Mouse (Mus musculus) hindbrain, embryonic 14.5 days (tissue): ENCODE measurements at regions not wholly inside any gene's neighbourhood (a gene's known extent, or its start where the extent isn't known, plus 50 kb on each side); places are given as distances from the start of the nearest gene placed in this dataset.
A peak's percentile ranks its signal among the peaks of the same experiment; 100 is the strongest.

Experiments used
- ATAC-seq: fragments of 200-750 bp; cut with Nextera tagmentation; 2 replicates; pipeline ENCODE4 v1.8.0; 2017; ENCODE audit warnings: moderate number of reproducible peaks, mild to moderate bottlenecking, moderate TSS enrichment, moderate library complexity; ENCODE audit not compliant: low FRiP score
- DNase-seq: peaks from one replicate; pipeline ENCODE4 v3.0.0-alpha.2; 2015; ENCODE audit warnings: low spot score
- H3K27ac ChIP-seq: fragments of 300-500 bp; sonication (generic); 2 replicates; pipeline ENCODE4 v1.5.1; 2014; ENCODE audit warnings: mild to moderate bottlenecking, moderate library complexity
- H3K27me3 ChIP-seq: fragments of 300-500 bp; sonication (generic); 2 replicates; pipeline ENCODE4 v1.6.1; 2014; ENCODE audit warnings: mild to moderate bottlenecking, low read length, mixed read lengths; ENCODE audit not compliant: control insufficient read depth, insufficient read depth
- H3K36me3 ChIP-seq: fragments of 300-500 bp; sonication (generic); replicated peaks from 2 replicates; pipeline ENCODE4 v1.6.1; 2014; ENCODE audit not compliant: control insufficient read depth, insufficient read depth
- H3K4me1 ChIP-seq: fragments of 300-500 bp; sonication (generic); replicated peaks from 2 replicates; pipeline ENCODE4 v1.6.1; 2014; ENCODE audit warnings: antibody characterized with exemption, low read length, mixed read lengths; ENCODE audit not compliant: control insufficient read depth, insufficient read depth
- H3K4me2 ChIP-seq: fragments of 300-500 bp; sonication (generic); replicated peaks from 2 replicates; pipeline ENCODE4 v1.6.1; 2014; ENCODE audit warnings: mild to moderate bottlenecking, moderate library complexity
- H3K4me3 ChIP-seq: fragments of 300-500 bp; sonication (generic); replicated peaks from 2 replicates; pipeline ENCODE4 v1.5.1; 2014; ENCODE audit warnings: mild to moderate bottlenecking, low read length
- H3K9ac ChIP-seq: fragments of 300-500 bp; sonication (generic); 2 replicates; pipeline ENCODE4 v1.6.1; 2014
- H3K9me3 ChIP-seq: fragments of 300-500 bp; sonication (generic); 2 replicates; pipeline ENCODE4 v1.6.1; 2016; ENCODE audit warnings: low read length; ENCODE audit not compliant: control insufficient read depth
- WGBS: fragments of 180-500 bp; shearing (Covaris S2); extraction: QIAGEN DNeasy Blood & Tissue Kit; methylation state at CpG from one replicate; pipeline ENCODE4 v1.1.7; 2014; 5-methylcytosine and 5-hydroxymethylcytosine counted together

DNA sequence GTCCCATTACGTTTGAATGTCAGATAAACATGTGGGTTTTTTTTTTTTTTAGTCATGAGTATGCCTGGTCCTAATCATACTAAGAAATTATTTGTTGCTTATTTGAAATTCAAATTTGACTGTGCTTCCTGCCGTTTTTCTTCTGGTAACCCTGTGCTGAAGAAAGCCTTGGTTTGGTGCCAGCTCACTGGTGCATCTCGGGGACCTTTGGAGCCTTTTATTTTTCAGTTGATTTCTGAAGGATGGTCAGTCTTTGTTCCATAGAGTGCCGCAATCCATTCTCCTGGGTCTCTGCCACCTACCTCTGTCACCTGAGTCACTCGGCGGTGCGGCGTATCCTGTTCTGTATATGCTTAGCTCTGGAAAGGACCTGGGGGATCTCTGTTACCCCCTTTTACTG is 158.9 kb upstream of the Id4 start:
- Histone ChIP-seq H3K4me2 (no peak overlapping the region), H3K27ac (peak overlapping the region; percentile 69), H3K27me3 (no peaks in the 10 kb centered on the region), H3K36me3 (no peaks in the 10 kb centered on the region), H3K9me3 (no peaks in the 10 kb centered on the region), H3K4me3 (no peak overlapping the region), H3K9ac (peak overlapping the region; percentile 31; the same call in 1 of the 2 replicates), H3K4me1 (peaks cover 13% of the 10 kb centered on the region; the same call in 1 of the 2 replicates)
- ATAC-seq (no peak), DNase-seq (no peak)
- WGBS, result 49% methylated on average over 8 of the region's 8 CpGs

DNA sequence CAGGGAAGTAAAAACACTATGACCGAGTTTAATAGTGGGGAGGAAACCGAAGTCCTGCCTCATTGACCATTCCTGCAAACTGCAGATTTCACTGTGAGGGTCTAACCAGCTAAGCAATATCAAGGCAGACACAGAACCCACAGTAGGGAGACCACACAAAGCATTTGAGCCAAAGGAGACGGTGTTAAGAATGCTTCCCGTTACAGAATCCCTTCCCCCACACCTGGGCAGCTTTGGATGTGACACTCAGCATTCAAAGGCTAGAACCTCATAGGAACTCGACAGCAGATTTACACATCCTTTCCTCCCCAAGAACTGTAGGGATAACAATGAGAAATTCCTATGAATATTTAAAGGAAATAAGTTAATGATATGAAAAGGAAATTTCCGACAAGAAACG is 158.5 kb upstream of the Id4 start:
- Histone ChIP-seq H3K27ac (peak overlapping the region; percentile 69), H3K4me1 (peaks cover 13% of the 10 kb centered on the region; the same call in 1 of the 2 replicates), H3K27me3 (no peaks in the 10 kb centered on the region), H3K4me2 (no peak overlapping the region), H3K9ac (peak overlapping the region; percentile 31; the same call in 1 of the 2 replicates), H3K36me3 (no peaks in the 10 kb centered on the region), H3K9me3 (no peaks in the 10 kb centered on the region), H3K4me3 (no peak overlapping the region)
- ATAC-seq (no peak), DNase-seq (no peak)
- WGBS, result 51% methylated on average over 7 of the region's 7 CpGs

DNA sequence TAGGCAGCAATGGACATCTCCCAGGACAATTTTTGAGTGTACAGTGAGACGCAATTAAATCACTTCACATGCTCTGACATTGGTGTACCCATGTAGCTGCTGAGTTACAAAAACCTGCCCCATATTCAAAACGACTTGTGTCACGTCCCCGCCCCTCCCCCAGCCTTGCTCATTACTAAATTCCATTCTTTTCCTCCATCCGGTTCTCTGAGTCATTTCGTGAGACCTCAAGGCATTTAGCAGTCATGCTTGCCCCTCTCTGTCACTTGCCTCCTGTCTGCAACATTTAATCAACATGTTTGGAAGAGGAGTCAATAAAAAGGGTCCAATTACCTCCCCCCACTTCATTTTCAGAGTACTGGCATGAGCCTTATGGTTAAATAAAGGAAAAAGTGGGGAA is 156.3 kb upstream of the Id4 start:
- no peak overlapping the region for H3K27ac ChIP-seq
- ATAC-seq (no peak), DNase-seq (no peak)
- WGBS, result 72% methylated on average over 6 of the region's 6 CpGs
- no peaks in the 10 kb centered on the region for H3K27me3 ChIP-seq
- H3K4me2 ChIP-seq, result no peak overlapping the region
- H3K4me1 ChIP-seq, result peaks cover 10% of the 10 kb centered on the region; the same call in 1 of the 2 replicates
- no peak overlapping the region for H3K9ac ChIP-seq
- H3K9me3 ChIP-seq, result no peaks in the 10 kb centered on the region
- no peak overlapping the region for H3K4me3 ChIP-seq
- H3K36me3 ChIP-seq, result no peaks in the 10 kb centered on the region

DNA sequence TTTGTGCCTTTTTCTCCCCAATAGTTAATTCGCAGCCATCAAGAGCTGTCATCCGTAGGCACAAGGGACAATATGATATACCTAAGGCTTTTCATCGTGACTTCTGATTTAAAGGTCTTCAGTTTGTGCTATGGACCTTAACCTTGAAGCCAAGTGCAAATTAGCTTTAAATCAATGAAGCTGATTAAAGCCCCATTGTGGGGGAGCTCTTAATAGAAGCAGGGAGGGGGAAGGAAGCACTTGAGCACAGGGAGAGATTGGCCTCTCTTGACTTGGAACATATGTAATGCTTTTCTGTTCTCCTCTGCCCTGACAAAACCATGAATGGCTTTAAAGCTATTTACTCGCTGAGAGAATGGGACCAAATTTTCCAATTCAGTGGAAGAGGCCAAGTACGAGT is 154.1 kb upstream of the Id4 start:
- H3K9me3 ChIP-seq, result no peaks in the 10 kb centered on the region
- H3K4me2 ChIP-seq, result no peak overlapping the region
- ATAC-seq (no peak), DNase-seq (no peak)
- no peaks in the 10 kb centered on the region for H3K27me3 ChIP-seq
- peaks cover 10% of the 10 kb centered on the region; the same call in 1 of the 2 replicates for H3K4me1 ChIP-seq
- H3K36me3 ChIP-seq, result no peaks in the 10 kb centered on the region
- no peak overlapping the region for H3K9ac ChIP-seq
- 38% methylated on average over 5 of the region's 5 CpGs for WGBS
- no peak overlapping the region for H3K4me3 ChIP-seq
- no peak overlapping the region for H3K27ac ChIP-seq

DNA sequence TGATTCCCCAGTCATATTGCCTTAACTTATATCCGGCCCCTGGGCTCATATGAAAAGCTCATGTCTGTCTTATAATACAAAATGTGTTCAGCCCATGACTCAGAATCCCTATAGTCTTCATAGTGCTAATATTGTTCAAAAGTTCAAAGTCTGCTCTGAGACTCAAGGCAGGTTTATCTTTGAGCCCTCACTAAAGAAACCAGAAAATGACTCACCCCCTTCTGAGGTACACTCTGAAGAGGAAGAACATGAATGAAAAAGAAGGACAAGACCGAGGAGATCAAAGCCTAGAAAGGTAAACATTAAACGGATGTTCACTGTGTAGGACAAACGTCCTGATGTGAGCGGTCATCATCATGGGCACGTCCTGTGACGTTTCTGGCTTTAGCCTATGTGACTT is 145.1 kb upstream of the Id4 start:
- Histone ChIP-seq H3K9me3 (peaks cover 4% of the 10 kb centered on the region; the same call in 1 of the 2 replicates), H3K4me2 (no peak overlapping the region), H3K27me3 (no peaks in the 10 kb centered on the region), H3K4me1 (no peaks in the 10 kb centered on the region), H3K36me3 (no peaks in the 10 kb centered on the region), H3K4me3 (no peak overlapping the region), H3K27ac (no peak overlapping the region), H3K9ac (no peak overlapping the region)
- DNase-seq, result no peak
- WGBS, result 84% methylated on average over 7 of the region's 7 CpGs
- no peak for ATAC-seq

DNA sequence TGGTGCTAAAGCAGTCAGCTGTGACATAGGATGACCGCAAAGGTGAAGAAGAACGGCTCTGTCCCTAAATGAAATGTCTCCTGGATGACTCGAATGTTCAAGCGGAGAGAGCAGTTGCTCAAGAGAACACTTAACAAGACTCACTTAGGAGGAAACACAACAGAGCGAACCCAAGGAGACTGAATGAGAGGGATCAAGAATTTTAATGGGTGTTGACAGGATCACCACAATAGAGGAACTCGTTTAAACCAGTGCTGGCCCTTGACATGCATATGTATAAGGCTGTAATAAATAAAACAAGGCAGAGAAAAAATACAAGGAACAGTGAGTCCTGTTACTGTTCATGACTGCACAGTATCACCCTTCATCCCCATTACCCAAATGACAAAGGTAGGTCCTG is 134.4 kb upstream of the Id4 start:
- Histone ChIP-seq H3K9me3 (no peaks in the 10 kb centered on the region), H3K27ac (no peak overlapping the region), H3K9ac (no peak overlapping the region), H3K4me3 (no peak overlapping the region), H3K4me2 (no peak overlapping the region), H3K27me3 (no peaks in the 10 kb centered on the region), H3K36me3 (no peaks in the 10 kb centered on the region), H3K4me1 (0 out of 2 replicates have a peak, but pooled peaks cover 15% of the 10 kb centered on the region)
- WGBS, result 38% methylated on average over 6 of the region's 6 CpGs
- no peak for DNase-seq
- no peak for ATAC-seq

DNA sequence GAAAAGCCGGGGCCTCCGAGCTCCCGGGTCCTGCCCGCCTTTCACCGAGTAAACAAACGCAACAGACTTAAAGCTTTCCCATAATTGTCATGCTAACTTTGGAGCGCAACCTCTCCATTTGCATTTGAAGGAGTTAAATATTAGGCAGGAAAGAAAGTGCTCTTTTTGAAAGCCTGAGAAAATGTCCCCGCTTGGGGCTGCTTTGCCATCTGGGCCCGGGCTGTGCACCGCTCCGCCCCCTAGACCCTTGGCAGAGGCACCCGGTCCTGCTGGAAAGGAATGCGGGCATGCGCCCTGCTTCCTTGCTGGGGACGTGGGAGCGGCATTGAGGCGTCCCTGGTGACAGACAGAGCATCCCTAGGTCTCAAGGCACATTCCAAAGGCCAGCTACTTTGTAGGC is 130.3 kb upstream of the Id4 start:
- peak overlapping the region; percentile 40 for H3K4me2 ChIP-seq
- no peaks in the 10 kb centered on the region for H3K9me3 ChIP-seq
- H3K27ac ChIP-seq, result no peak overlapping the region; the same call in 1 of the 2 replicates
- WGBS, result 2% methylated on average over 17 of the region's 17 CpGs
- H3K36me3 ChIP-seq, result no peaks in the 10 kb centered on the region
- ATAC-seq (peak; percentile 89), DNase-seq (peak; percentile 66)
- no peak overlapping the region for H3K9ac ChIP-seq
- H3K4me1 ChIP-seq, result 0 out of 2 replicates have a peak, but pooled peaks cover 15% of the 10 kb centered on the region
- no peaks in the 10 kb centered on the region for H3K27me3 ChIP-seq
- no peak overlapping the region for H3K4me3 ChIP-seq

DNA sequence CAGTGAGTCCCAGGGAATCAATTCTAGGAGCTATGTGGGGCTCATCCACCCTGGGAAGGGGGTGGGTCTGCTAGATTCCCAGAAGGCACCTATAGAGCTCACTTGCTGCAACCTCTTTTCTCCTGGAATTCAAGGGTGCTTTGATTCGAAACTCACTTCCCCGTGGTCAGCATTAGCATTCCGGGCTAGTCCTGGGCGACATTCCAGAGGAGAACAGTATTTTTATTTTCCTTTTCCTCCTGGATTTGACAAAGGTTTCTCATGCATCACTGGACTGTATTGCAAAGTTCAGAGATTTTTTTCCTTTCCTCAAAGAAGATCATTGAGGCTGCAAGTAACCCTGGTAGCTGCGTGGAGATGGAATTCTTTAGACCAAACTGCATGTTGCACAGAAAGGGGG is 129.3 kb upstream of the Id4 start:
- H3K9ac ChIP-seq, result no peak overlapping the region
- H3K27ac ChIP-seq, result no peak overlapping the region
- 0 out of 2 replicates have a peak, but pooled peaks cover 21% of the 10 kb centered on the region for H3K4me1 ChIP-seq
- ATAC-seq (no peak), DNase-seq (no peak)
- no peaks in the 10 kb centered on the region for H3K36me3 ChIP-seq
- H3K4me2 ChIP-seq, result no peak overlapping the region
- no peak overlapping the region for H3K4me3 ChIP-seq
- no peaks in the 10 kb centered on the region for H3K9me3 ChIP-seq
- H3K27me3 ChIP-seq, result no peaks in the 10 kb centered on the region
- WGBS, result 9% methylated on average over 5 of the region's 5 CpGs

DNA sequence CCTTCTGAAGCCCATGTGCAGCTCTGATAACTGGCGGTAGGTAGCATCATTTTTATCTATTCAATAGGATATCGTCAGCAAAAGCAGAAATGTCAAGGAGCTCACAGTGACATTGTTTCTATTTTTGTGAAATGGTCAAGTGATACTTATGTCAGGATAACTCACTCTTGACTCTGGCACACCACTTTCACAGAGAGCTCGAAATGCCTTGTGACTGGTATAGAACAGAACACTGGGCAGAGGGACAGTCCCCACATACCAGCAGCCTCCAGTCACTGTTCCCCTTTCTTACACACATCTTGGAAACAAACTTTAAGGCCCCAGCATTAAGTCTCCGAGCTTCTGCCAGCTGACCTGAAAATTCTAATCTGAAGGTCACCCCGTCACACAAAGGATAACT is 115.1 kb upstream of the Id4 start:
- Histone ChIP-seq H3K36me3 (no peaks in the 10 kb centered on the region), H3K9ac (no peak overlapping the region), H3K4me2 (no peak overlapping the region), H3K27me3 (no peaks in the 10 kb centered on the region), H3K4me1 (no peaks in the 10 kb centered on the region), H3K4me3 (no peak overlapping the region), H3K9me3 (no peaks in the 10 kb centered on the region), H3K27ac (no peak overlapping the region)
- 84% methylated on average over 5 of the region's 5 CpGs for WGBS
- ATAC-seq (no peak), DNase-seq (no peak)

DNA sequence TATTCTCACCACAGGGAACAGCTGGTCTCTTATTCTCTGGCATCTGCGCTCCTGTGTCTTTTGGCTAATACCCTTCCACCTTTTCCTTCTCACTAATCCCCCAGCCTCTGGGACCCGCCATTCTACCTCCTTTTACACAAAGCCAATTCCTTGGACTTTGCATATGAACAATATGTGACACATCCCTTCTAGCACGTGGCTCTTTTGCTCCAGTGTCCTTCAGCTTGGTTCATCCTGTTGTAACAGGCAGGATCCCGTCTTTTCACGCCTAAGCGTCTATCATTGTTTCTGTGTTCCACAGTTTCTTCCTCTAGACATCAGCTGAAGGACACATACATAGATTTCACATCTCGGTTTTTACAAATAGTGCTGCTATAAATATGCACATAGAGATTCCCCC is 114.0 kb upstream of the Id4 start:
- no peaks in the 10 kb centered on the region for H3K9me3 ChIP-seq
- DNase-seq, result no peak
- 78% methylated on average over 7 of the region's 7 CpGs for WGBS

More for the DNA sequence above, 114.0 kb upstream of the Id4 start:
- Histone ChIP-seq H3K4me1 (no peaks in the 10 kb centered on the region), H3K27ac (no peak overlapping the region), H3K4me2 (no peak overlapping the region), H3K9ac (no peak overlapping the region), H3K36me3 (no peaks in the 10 kb centered on the region), H3K27me3 (no peaks in the 10 kb centered on the region), H3K4me3 (no peak overlapping the region)
- no peak for ATAC-seq
